13 mouse cellular contexts compared by ENCODE assay signal in the genomic region with DNA sequence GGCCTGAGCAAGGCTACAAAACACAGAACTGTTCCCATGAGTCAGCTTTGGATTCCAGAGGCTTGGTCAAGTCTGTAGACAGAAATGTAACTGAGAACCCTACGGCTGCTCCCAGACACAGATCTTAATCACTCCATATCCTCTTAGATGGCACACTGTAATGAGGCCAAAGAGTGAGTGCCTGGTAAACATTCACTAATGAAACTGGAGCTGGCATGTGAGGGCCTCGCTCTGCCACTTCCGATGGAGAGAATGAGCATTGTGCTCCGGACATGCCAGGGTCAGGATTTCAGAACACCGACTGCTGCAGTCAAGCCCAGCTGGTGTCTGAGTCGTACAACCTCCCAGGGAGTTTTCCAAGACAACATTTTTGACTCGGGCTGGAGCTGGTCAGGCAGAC. TPM values are rescaled to one million over a fixed set of nuclear protein-coding genes. Genes with fewer than 3 reads are reported as not detected.
DNase-seq lines count a peak whose midpoint lies in the region; ATAC-seq and TF ChIP-seq lines count a peak whose summit lies in the region.
"Had no signal": no experiment of that assay in that cellular context is flagged by ENCODE, and none has a peak within 500 bp of the region (broad histone marks: within the 10 kb centered on the region; RNA-seq: fewer than 3 reads in every experiment).

No protein-coding gene starts in this region.

- no peak for ATAC-seq in lung, embryonic 14.5 days (ENCODE audit: insufficient read depth)
- ATAC-seq: forebrain, embryonic 14.5 days; midbrain, embryonic 15.5 days had no signal

- H3K4me1 ChIP-seq in kidney, adult 2 months (ENCODE audit: control insufficient read depth, insufficient read depth, low read length), result peaks cover 18% of the 10 kb centered on the region
- peaks cover 7% of the 10 kb centered on the region for H3K4me1 ChIP-seq in lung, embryonic 14.5 days (ENCODE audit: insufficient read depth)
- H3K4me1 ChIP-seq: hindbrain, embryonic 15.5 days; midbrain, embryonic 15.5 days had no signal

- intact Hi-C loops in left cerebral cortex, postnatal 14 days (cut with DNase I), result no loop called here

- no peak for TF ChIP-seq CTCF in kidney, adult 2 months (conservative IDR thresholded peaks at IDR 0.05; ENCODE audit: insufficient read depth, insufficient read length, low read depth, low read length)
- TF ChIP-seq CTCF in lung, embryonic 14.5 days (IDR thresholded peaks at IDR 0.05; ENCODE audit: low read depth), result no peak

- H3K27ac ChIP-seq in kidney, adult 2 months (ENCODE audit: insufficient read depth, low read depth, low read length), result peak overlapping the region; percentile 33
- peak overlapping the region; percentile 55 for H3K27ac ChIP-seq in lung, embryonic 14.5 days (ENCODE audit: low read depth)
- H3K27ac ChIP-seq: hindbrain, embryonic 15.5 days; limb, embryonic 15.5 days; midbrain, embryonic 15.5 days had no signal

- TF ChIP-seq POLR2A in kidney, adult 2 months (IDR thresholded peaks at IDR 0.05; ENCODE audit: low read depth, low read length), result no peak

- no peak overlapping the region for H3K4me2 ChIP-seq in lung, embryonic 14.5 days
- H3K4me2 ChIP-seq: hindbrain, embryonic 15.5 days; limb, embryonic 15.5 days; midbrain, embryonic 15.5 days had no signal

- H3K4me3 ChIP-seq in kidney, adult 2 months (ENCODE audit: insufficient read depth, low read depth, low read length), result no peak overlapping the region
- H3K4me3 ChIP-seq in lung, embryonic 14.5 days (ENCODE audit: low read depth, low read length), result no peak overlapping the region
- H3K4me3 ChIP-seq: hindbrain, embryonic 15.5 days; limb, embryonic 15.5 days; midbrain, embryonic 15.5 days had no signal

- H3K9ac ChIP-seq in lung, embryonic 14.5 days, result no peak overlapping the region
- H3K9ac ChIP-seq: hindbrain, embryonic 15.5 days; limb, embryonic 15.5 days; midbrain, embryonic 15.5 days had no signal

- peak; percentile 39 to 44 for DNase-seq in urinary bladder, adult 18-20 months (ENCODE audit: low spot score in 2 of 2)
- DNase-seq in urinary bladder, postnatal 10 days (ENCODE audit: low spot score), result no peak
- DNase-seq in kidney, adult 2 months, result peak; percentile 79
- peak; percentile 37 for DNase-seq in lung, embryonic 14.5 days
- DNase-seq in B cell, adult 2 months, result no peak
- DNase-seq in c-Kit-positive CD71-positive TER-119-positive erythroid progenitor cells, embryonic 14.5 days (ENCODE audit: low spot score), result no peak
- DNase-seq in left cerebral cortex, postnatal 14 days (ENCODE audit: low spot score in 2 of 2), result no peak
- DNase-seq in spleen, postnatal 10 days (ENCODE audit: low spot score in 2 of 2), result no peak
- DNase-seq: thymus, adult 18-20 months had no signal

- no peaks in the 10 kb centered on the region for H3K27me3 ChIP-seq in kidney, adult 2 months (replicated peaks; ENCODE audit: control insufficient read depth, insufficient read depth, low read length)
- no peaks in the 10 kb centered on the region for H3K27me3 ChIP-seq in lung, embryonic 14.5 days (ENCODE audit: insufficient read depth, low read length)
- H3K27me3 ChIP-seq: hindbrain, embryonic 15.5 days; limb, embryonic 15.5 days; midbrain, embryonic 15.5 days had no signal

- WGBS in kidney, adult 2 months, result 22% methylated on average over 7 of the region's 7 CpGs
- 26% methylated on average over 7 of the region's 7 CpGs for WGBS in lung, embryonic 14.5 days

- H3K9me3 ChIP-seq in lung, embryonic 14.5 days (ENCODE audit: low read depth, low read length), result no peaks in the 10 kb centered on the region
- H3K9me3 ChIP-seq: hindbrain, embryonic 15.5 days; limb, embryonic 15.5 days; midbrain, embryonic 15.5 days had no signal

- H3K36me3 ChIP-seq in kidney, adult 2 months (ENCODE audit: control insufficient read depth, insufficient read depth, low read length), result no peaks in the 10 kb centered on the region
- H3K36me3 ChIP-seq in lung, embryonic 14.5 days (ENCODE audit: insufficient read depth), result peaks cover 3% of the 10 kb centered on the region; the same call in 1 of the 2 replicates

RNA-seq across cellular contexts. Expression of gene Rflnb, which starts 32.4 kb away (rescaled TPM):
- polyA plus RNA-seq in kidney, adult 2 months (2012; rRNA removed), result 15.8 and 18.8 TPM in 2 replicates
- polyA plus RNA-seq in lung, embryonic 14.5 days (2014; fragmentation: Nextera tagmentation; extraction: Ambion mirVana), result 47.6 and 51.0 TPM in 2 replicates
- total RNA-seq in left cerebral cortex, postnatal 14 days (2021), result 10 to 100 TPM; 14.3 to 15.8 TPM

Comparison
In these comparisons a context has a peak if more than half of its experiments do, and no peak if none do; other contexts are left out.
1. DNase-seq: peak in urinary bladder, adult 18-20 months (2 of 2), kidney, adult 2 months (single experiment) and lung, embryonic 14.5 days (single experiment); none in urinary bladder, postnatal 10 days (single experiment), B cell, adult 2 months (0 of 2), c-Kit-positive CD71-positive TER-119-positive erythroid progenitor cells, embryonic 14.5 days (single experiment), left cerebral cortex, postnatal 14 days (0 of 2) and spleen, postnatal 10 days (0 of 2).